Mouse (Mus musculus): ENCODE data around the gene Pik3r4. TPM values are rescaled to one million over a fixed set of nuclear protein-coding genes. Genes with fewer than 3 reads are reported as not detected.
"Not testable (repeated sequence)": the region's sequence is repeated elsewhere in the genome, so short reads cannot be mapped to it uniquely, and the experiment has no call there.

Gene Pik3r4
- 10 to 100 TPM; 44.7 to 44.8 TPM for total RNA-seq (2021)

DNA sequence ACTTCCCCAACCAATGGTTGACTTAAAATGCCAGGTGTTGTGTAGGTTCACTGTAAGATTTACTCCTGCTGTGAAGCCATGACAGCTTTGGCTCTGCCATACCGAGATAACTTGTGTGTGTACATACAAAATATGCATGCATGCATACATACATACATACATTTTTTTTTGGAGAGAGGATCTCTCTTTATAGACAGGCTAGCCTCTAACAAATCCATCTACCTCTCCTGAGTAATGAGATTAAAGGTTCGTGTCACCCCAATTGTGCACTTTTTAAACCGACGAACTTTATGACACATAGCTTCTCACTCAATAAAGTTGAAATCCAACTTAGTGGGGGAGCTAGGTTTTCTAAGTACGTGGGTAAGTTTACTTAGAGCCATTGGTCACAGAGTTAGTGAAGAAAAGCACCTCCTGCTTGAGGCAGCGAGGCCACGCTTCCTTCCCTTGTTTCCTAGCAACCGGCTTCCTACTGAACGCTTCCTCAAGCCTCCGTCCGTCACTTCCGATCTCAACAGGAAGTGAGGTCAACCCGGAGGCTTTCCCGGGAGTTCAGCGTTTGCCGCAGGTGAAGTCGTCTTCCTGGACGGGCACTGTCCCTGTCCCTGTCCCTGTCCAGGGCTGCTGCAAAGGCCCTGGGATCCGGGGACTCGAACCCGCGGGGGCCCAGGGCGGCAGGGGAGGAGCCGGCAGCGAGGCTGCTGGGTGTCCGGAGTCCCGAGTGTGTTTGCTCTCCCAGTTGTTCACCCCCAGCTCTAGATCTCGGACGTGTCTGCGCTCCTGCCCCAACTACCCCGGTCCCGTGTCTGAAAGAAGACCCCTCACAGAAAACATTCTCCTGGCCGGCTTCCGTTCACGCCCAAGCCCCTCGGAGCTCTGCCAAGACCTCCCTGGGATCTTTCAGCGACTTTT, at the start of gene Pik3r4:
Gene Pik3r4, plus strand, starts transcription at position 519 of the 912 bp plus-strand sequence.
- intact Hi-C loops (cut with DNase I) = no loop called here
- peak; percentile 82 to 84 for DNase-seq (ENCODE audit: low spot score in 2 of 2)

DNA sequence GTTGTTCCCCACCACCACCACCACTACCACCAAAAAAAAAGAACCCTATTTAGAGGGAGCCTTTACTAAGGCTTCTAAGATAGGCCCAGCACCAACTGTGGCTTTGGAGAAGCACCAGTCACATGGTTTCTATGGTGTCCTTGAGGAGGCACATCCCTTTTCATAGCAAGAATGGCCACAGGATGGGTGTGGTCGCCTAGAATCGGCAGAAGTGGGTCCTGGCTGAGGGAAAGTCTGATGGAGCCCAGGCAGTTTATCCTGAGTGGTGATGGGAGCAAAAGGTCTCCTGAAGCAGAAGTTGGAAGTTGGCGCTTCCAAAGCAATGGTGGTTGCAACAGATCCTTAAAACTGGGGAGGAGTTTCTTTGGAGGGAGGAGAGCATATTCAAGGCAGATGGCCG, 43.9 kb upstream of the Pik3r4 start:
- intact Hi-C loops (cut with DNase I) = no loop called here
- no peak for DNase-seq (ENCODE audit: low spot score in 2 of 2)

DNA sequence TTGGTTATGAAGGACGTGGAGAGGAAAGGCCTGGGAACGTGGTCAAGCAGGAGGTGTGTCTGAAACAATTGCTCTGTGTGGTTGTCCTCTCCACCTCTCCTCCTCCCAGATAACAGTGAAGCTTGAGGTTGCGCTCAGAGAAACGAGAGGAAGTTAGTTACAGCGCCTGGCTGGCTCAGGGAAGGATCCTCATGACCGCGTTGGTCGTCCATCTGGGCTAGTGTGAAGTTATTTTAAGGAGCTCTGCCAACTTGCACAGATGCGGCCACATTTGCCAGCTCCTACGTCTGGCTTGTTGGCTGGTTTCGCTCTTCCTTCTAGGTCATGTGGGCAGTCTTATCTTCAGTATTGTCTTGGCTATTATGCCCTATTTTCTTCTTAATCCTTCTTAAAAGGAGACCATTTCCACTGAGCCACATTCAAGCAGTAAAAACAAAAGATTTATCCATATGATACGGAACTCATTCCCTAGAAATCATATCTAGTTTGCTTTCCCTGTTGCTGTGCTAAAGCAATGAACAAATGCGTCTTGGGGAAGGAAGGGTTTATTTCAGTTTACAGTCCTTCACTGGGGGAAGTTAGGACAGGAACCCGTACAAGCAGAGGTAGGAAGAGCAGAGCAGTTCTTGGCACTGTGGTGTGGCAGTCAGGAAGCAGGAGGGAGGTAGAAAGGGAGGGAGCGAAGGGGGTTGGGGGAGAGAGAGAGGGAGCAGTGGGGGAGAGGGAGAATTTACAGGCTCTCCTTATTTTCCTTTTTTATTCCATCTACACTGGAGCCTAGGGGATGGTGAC, 30.6 kb upstream of the Pik3r4 start:
- intact Hi-C loops (cut with DNase I) = no loop called here
- DNase-seq (ENCODE audit: low spot score in 2 of 2) = peak; percentile 74 to 80

DNA sequence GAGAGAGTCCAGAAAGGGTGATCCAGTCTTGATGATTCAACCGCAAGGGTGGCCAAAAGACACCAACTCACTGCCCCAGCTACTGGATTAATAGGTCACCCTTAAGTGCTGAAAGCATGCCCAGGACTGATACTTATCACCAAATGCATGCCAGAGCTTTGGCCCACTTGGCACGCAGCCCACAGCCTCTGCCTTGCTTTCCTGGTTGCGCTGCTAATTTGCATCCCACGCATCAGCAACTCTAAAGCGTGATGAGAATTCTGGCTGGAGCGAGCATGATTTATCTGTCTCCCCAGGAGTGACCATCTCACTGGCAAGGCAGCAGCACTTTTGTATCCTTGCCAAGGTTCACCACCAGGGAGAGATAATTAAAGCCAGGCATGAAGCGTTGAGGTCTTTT, 29.9 kb upstream of the Pik3r4 start:
- intact Hi-C loops (cut with DNase I) = no loop called here

GRCm38 (mm10) chr9:105615952-105616351, 26.8 kb upstream of the Pik3r4 start:
- intact Hi-C loops (cut with DNase I) = loop anchor here (5.0 kb wide), 1 partner anchor 119 kb away; no protein-coding TSS in a partner anchor
- no peak for DNase-seq (ENCODE audit: low spot score in 2 of 2)

More for the DNA sequence above, 29.9 kb upstream of the Pik3r4 start:
- no peak for DNase-seq (ENCODE audit: low spot score in 2 of 2)

DNA sequence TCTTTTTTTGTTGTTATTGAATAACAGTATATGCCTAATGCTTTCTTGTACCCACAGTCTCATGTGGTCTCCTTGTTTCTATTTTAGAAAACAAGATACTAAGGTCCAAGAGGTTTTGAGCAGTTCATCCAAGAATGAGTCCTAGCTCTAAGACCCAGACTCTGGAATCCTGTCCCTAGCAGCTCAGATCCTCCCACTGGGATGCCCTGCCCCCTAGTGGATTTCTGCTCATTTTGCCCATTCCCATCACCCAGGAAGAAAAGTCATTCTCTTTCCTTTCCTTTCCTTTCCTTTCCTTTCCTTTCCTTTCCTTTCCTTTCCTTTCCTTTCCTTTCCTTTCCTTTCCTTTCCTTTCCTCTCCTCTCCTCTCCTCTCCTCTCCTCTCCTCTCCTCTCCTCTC, 25.5 kb upstream of the Pik3r4 start:
- intact Hi-C loops (cut with DNase I) = loop anchor here (5.0 kb wide), 1 partner anchor 120 kb away; no protein-coding TSS in a partner anchor
- DNase-seq (ENCODE audit: low spot score in 2 of 2) = peak; percentile 54

- intact Hi-C loops (cut with DNase I) = no loop called here
- DNase-seq (ENCODE audit: low spot score in 2 of 2) = peak in 1 of 2 experiments; percentile 20
Observed at GRCm38 (mm10) chr9:105633961-105634360, 8.8 kb upstream of the Pik3r4 start.

- intact Hi-C loops (cut with DNase I); DNase-seq (ENCODE audit: low spot score in 2 of 2): not testable (repeated sequence)
Observed at GRCm38 (mm10) chr9:105641377-105641776, 1.4 kb upstream of the Pik3r4 start.

DNA sequence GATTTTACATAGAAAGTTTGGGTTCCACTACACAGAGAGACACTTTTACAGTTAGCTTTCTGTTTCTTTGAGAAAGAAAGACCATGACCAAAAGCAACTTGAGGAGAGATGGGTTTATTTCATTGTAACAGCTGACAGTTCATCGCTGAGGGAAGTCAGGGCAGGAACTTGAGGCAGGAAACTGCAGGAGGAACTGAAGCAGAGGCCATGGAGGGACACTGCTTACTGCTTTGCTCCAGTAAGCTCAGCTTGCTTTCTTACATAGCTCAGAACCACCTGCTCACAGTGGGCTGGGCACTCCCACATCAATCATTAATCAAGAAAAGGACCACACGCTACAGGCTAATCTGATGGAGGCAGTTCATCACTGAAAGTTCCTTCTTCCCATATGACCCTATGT, 13.4 kb downstream of the Pik3r4 start:
- DNase-seq (ENCODE audit: low spot score in 2 of 2) = no peak
- intact Hi-C loops (cut with DNase I) = no loop called here

DNA sequence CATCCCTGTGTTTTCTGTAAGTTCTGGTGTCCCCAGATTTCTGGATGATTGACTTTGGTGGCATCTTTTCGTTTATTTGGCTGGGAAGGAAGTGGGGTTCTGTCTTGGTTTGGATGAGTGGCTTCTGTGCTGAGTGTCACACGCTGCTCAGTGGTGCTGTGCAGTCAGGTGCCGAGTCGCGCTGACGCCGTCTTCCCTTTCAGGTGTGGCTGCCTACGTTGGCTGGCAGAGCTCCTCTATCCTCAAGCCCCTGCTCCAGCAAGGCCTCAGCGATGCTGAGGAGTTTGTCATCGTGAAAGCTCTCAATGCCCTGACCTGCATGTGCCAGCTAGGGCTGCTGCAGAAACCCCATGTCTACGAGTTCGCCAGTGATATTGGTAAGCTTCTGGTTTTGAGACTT, 15.4 kb downstream of the Pik3r4 start:
- intact Hi-C loops (cut with DNase I) = no loop called here
- no peak for DNase-seq (ENCODE audit: low spot score in 2 of 2)

- no peak for DNase-seq (ENCODE audit: low spot score in 2 of 2)
- intact Hi-C loops (cut with DNase I) = no loop called here
Observed at GRCm38 (mm10) chr9:105659877-105660276, 17.1 kb downstream of the Pik3r4 start.

GRCm38 (mm10) chr9:105665269-105665668, 22.5 kb downstream of the Pik3r4 start:
- no peak for DNase-seq (ENCODE audit: low spot score in 2 of 2)
- intact Hi-C loops (cut with DNase I) = no loop called here

GRCm38 (mm10) chr9:105670916-105671315, 28.1 kb downstream of the Pik3r4 start:
- intact Hi-C loops (cut with DNase I) = no loop called here
- DNase-seq (ENCODE audit: low spot score in 2 of 2) = no peak

GRCm38 (mm10) chr9:105672032-105672431, 29.3 kb downstream of the Pik3r4 start:
- intact Hi-C loops (cut with DNase I) = no loop called here
- no peak for DNase-seq (ENCODE audit: low spot score in 2 of 2)

DNA sequence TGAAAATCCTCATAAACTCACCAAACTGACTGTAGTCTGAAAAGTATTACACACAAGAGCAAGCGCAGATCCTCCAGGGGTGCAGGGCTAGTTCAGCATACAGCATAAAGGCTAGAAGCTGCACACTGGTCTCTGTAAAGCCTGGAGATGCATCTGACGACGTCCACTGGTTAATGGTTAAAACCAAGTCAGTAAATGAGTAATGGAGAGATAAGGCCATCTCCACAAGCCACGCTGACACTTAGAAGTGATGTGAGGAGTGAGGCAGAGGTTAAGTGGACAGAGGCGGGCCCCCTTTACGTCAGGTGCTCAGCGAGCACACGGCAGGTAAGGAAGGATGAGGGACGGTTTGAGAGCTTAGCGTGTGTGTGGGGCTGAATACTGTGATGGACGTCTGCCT, 33.2 kb downstream of the Pik3r4 start:
- intact Hi-C loops (cut with DNase I) = no loop called here
- DNase-seq (ENCODE audit: low spot score in 2 of 2) = no peak

- intact Hi-C loops (cut with DNase I) = no loop called here
Observed at GRCm38 (mm10) chr9:105681386-105681785, 38.6 kb downstream of the Pik3r4 start.

GRCm38 (mm10) chr9:105684549-105685165, 41.9 kb downstream of the Pik3r4 start:
- peak; percentile 63 to 72 for DNase-seq (ENCODE audit: low spot score in 2 of 2)

More at GRCm38 (mm10) chr9:105681386-105681785, 38.6 kb downstream of the Pik3r4 start:
- DNase-seq (ENCODE audit: low spot score in 2 of 2) = no peak

DNA sequence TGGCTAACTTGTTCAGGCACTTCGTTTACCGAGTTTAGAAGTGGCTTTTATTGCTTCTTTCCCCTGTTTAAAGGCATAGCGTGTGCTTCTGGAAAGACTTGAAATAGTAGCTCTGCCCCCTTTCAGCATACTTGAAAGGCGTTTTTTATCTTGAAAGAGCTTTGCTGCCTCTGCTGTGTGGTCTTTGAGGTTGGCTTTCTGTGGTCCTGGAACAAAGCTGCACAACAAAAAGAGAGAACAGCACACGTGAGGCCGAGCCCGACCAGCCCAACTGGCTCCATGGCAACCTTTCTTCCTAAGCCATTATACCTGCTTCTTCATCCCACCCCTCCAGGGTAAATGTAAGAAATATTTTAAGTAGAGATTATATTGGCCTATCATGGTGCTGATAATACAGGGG, 46.7 kb downstream of the Pik3r4 start:
- no peak for DNase-seq (ENCODE audit: low spot score in 2 of 2)
- intact Hi-C loops (cut with DNase I) = no loop called here

More at GRCm38 (mm10) chr9:105684549-105685165, 41.9 kb downstream of the Pik3r4 start:
- intact Hi-C loops (cut with DNase I) = no loop called here

DNA sequence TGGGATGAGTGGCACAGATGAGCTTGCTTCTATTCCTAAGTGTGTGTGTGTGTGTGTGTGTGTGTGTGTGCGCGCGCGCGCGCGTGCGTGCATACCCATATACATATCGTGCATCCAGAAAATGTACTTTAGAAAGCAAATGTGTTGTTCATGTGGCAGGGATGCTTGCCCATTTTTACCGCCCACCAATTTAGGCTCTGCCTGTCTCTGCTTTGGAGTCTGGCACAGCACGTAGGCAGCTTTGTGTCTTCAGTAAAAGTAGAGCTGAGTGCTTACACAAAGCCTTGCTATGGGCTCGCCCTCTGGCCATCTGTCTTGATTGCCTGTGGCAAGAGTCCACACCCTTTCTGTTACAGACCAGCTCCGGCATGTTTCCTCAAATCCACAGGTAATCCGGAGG, 49.7 kb downstream of the Pik3r4 start:
- peak; percentile 84 to 87 for DNase-seq (ENCODE audit: low spot score in 2 of 2)
- intact Hi-C loops (cut with DNase I) = loop anchor here (5.0 kb wide), 2 partner anchors 165 to 350 kb away; no protein-coding TSS in a partner anchor

GRCm38 (mm10) chr9:105693056-105693455, 50.3 kb downstream of the Pik3r4 start:
- intact Hi-C loops (cut with DNase I) = loop anchor here (5.0 kb wide), 2 partner anchors 164 to 349 kb away; no protein-coding TSS in a partner anchor
- peak; percentile 58 to 60 for DNase-seq (ENCODE audit: low spot score in 2 of 2)
